Mouse (Mus musculus) kidney, postnatal 0 days (tissue): Measurements from ENCODE around the gene Shisal2a. TPM values are rescaled to one million over a fixed set of nuclear protein-coding genes. Genes with fewer than 3 reads are reported as not detected.

Experiments
- ATAC-seq: fragments of 200-750 bp; cut with Nextera tagmentation; replicated peaks from 2 replicates; pipeline ENCODE4 v1.8.0; 2017; ENCODE audit warnings: low read depth, moderate number of reproducible peaks, moderate TSS enrichment, moderate library complexity; ENCODE audit not compliant: low FRiP score
- DNase-seq: peaks from one replicate; pipeline ENCODE4 v3.0.0-alpha.2; 2016; ENCODE audit warnings: low spot score
- H3K27ac ChIP-seq: fragments of 300-500 bp; sonication (generic); 2 replicates; pipeline ENCODE4 v1.5.1; 2014; ENCODE audit warnings: mild to moderate bottlenecking
- H3K27me3 ChIP-seq: fragments of 300-500 bp; sonication (generic); 2 replicates; pipeline ENCODE4 v1.6.1; 2014; ENCODE audit warnings: low read length, mixed read lengths; ENCODE audit not compliant: insufficient read depth
- H3K36me3 ChIP-seq: fragments of 300-500 bp; sonication (generic); 2 replicates; pipeline ENCODE4 v1.6.1; 2014; ENCODE audit warnings: low read length, mixed read lengths; ENCODE audit not compliant: insufficient read depth
- H3K4me1 ChIP-seq: fragments of 300-500 bp; sonication (generic); replicated peaks from 2 replicates; pipeline ENCODE4 v1.6.1; 2014; ENCODE audit warnings: antibody characterized with exemption, low read length, mixed read lengths; ENCODE audit not compliant: insufficient read depth
- H3K4me2 ChIP-seq: fragments of 300-500 bp; sonication (generic); 2 replicates; pipeline ENCODE4 v1.6.1; 2014; ENCODE audit warnings: mild to moderate bottlenecking, low read length, moderate library complexity, mixed read lengths
- H3K4me3 ChIP-seq: fragments of 300-500 bp; sonication (generic); replicated peaks from 2 replicates; pipeline ENCODE4 v1.5.1; 2014; ENCODE audit warnings: low read depth, low read length
- H3K9ac ChIP-seq: fragments of 300-500 bp; sonication (generic); 2 replicates; pipeline ENCODE4 v1.6.1; 2014; ENCODE audit warnings: low read depth, low read length
- H3K9me3 ChIP-seq: fragments of 300-500 bp; sonication (generic); replicated peaks from 2 replicates; pipeline ENCODE4 v1.6.1; 2016; ENCODE audit warnings: low read length, inconsistent platforms, mixed read lengths
- CTCF ChIP-seq: IDR thresholded peaks from 2 replicates; pipeline ENCODE4 v1.5.1; 2016; ENCODE audit warnings: antibody characterized with exemption, low read depth, mild to moderate bottlenecking, moderate library complexity
- WGBS: fragments of 180-500 bp; shearing (Covaris S2); extraction: QIAGEN DNeasy Blood & Tissue Kit; methylation state at CpG from one replicate; pipeline ENCODE4 v1.1.7; 2014; 5-methylcytosine and 5-hydroxymethylcytosine counted together
- polyA plus RNA-seq: library from polyadenylated mRNA; unstranded; fragments of >200 nt; fragmentation: Nextera tagmentation; extraction: Ambion mirVana; gene quantifications from 2 replicates; pipeline ENCODE4 v1.2.1, GENCODE M21; 2015

Shisal2a gene
- polyA plus RNA-seq, 1 experiment from 2014 or later: 0.70 TPM

- Histone ChIP-seq H3K36me3 (no peaks in the 10 kb centered on the region), H3K9ac (no peak overlapping the region), H3K27me3 (no peaks in the 10 kb centered on the region), H3K9me3 (no peaks in the 10 kb centered on the region), H3K27ac (peak overlapping the region; percentile 78; the same call in 1 of the 2 replicates), H3K4me1 (peaks cover 11% of the 10 kb centered on the region; the same call in 1 of the 2 replicates), H3K4me2 (no peak overlapping the region), H3K4me3 (no peak overlapping the region)
- TF ChIP-seq CTCF: no peak
- ATAC-seq: no peak
- WGBS: 17% methylated on average over 5 of the region's 5 CpGs
- DNase-seq: no peak
These were observed 19.1 kb downstream of the Shisal2a start for GRCm38 (mm10) chr4:108364111-108364476.

- no peaks in the 10 kb centered on the region for H3K9me3 ChIP-seq
- H3K9ac ChIP-seq: no peak overlapping the region
- peak overlapping the region; percentile 78 for H3K27ac ChIP-seq
- no peak for TF ChIP-seq CTCF
- DNase-seq (peak; percentile 88), ATAC-seq (no peak)
- 17% methylated on average over 7 of the region's 7 CpGs for WGBS
- no peaks in the 10 kb centered on the region for H3K27me3 ChIP-seq
- peak overlapping the region; percentile 34; the same call in 1 of the 2 replicates for H3K4me2 ChIP-seq
- no peak overlapping the region for H3K4me3 ChIP-seq
- no peaks in the 10 kb centered on the region for H3K36me3 ChIP-seq
- peaks cover 11% of the 10 kb centered on the region; the same call in 1 of the 2 replicates for H3K4me1 ChIP-seq
These were observed 19.6 kb downstream of the Shisal2a start for GRCm38 (mm10) chr4:108363355-108364110.

- no peak for TF ChIP-seq CTCF
- Histone ChIP-seq H3K9me3 (no peaks in the 10 kb centered on the region), H3K4me1 (peaks cover 11% of the 10 kb centered on the region; the same call in 1 of the 2 replicates), H3K27me3 (no peaks in the 10 kb centered on the region), H3K4me2 (peak overlapping the region; percentile 34), H3K9ac (no peak overlapping the region), H3K4me3 (no peak overlapping the region), H3K27ac (peak overlapping the region; percentile 78), H3K36me3 (no peaks in the 10 kb centered on the region)
- peak; percentile 87 for DNase-seq
- WGBS: 5% methylated on average over 18 of the region's 18 CpGs
- ATAC-seq: peak; percentile 89
These were observed 20.6 kb downstream of the Shisal2a start for GRCm38 (mm10) chr4:108362321-108363261.

GRCm38 (mm10) chr4:108360136-108361055 is 22.8 kb downstream of the Shisal2a start:
- H3K4me2 ChIP-seq: peak overlapping the region; percentile 52
- ATAC-seq: no peak
- H3K27me3 ChIP-seq: no peaks in the 10 kb centered on the region
- peak overlapping the region; percentile 51 for H3K27ac ChIP-seq
- peak overlapping the region; percentile 14; the same call in 1 of the 2 replicates for H3K4me3 ChIP-seq
- peak; percentile 95 for DNase-seq
- no peaks in the 10 kb centered on the region for H3K36me3 ChIP-seq
- H3K4me1 ChIP-seq: peaks cover 11% of the 10 kb centered on the region; the same call in 1 of the 2 replicates
- H3K9me3 ChIP-seq: no peaks in the 10 kb centered on the region
- TF ChIP-seq CTCF: no peak
- WGBS: 9% methylated on average over 28 of the region's 28 CpGs
- H3K9ac ChIP-seq: 0 out of 2 replicates have a peak overlapping the region, but pooled peaks have one; percentile 9

- H3K9me3 ChIP-seq: no peaks in the 10 kb centered on the region
- peaks cover 11% of the 10 kb centered on the region; the same call in 1 of the 2 replicates for H3K4me1 ChIP-seq
- ATAC-seq (no peak), DNase-seq (no peak)
- H3K27me3 ChIP-seq: no peaks in the 10 kb centered on the region
- no peak overlapping the region for H3K9ac ChIP-seq
- H3K4me3 ChIP-seq: no peak overlapping the region
- 45% methylated on average over 4 of the region's 4 CpGs for WGBS
- H3K36me3 ChIP-seq: no peaks in the 10 kb centered on the region
- no peak overlapping the region for H3K4me2 ChIP-seq
- no peak overlapping the region for H3K27ac ChIP-seq
- TF ChIP-seq CTCF: no peak
These were observed 24.7 kb downstream of the Shisal2a start for GRCm38 (mm10) chr4:108358498-108358897.
